Mouse (Mus musculus) splenic B cell, adult 2 months (primary cell): ENCODE data around the gene Crkl.

Experiments used
- DNase-seq: peaks from one replicate; pipeline ENCODE4 v3.0.0-alpha.2; 2011; ENCODE audit warnings: low read depth, low spot score
- H3K27me3 ChIP-seq: 2 replicates; pipeline ENCODE4 v1.6.1; 2012; ENCODE audit warnings: mild to moderate bottlenecking, low read length, moderate library complexity, mixed read lengths; ENCODE audit not compliant: control insufficient read depth, poor library complexity, insufficient read depth, severe bottlenecking
- H3K36me3 ChIP-seq: 2 replicates; pipeline ENCODE4 v1.6.1; 2012; ENCODE audit warnings: mild to moderate bottlenecking, low read length, moderate library complexity, mixed read lengths; ENCODE audit not compliant: control insufficient read depth, poor library complexity, insufficient read depth, severe bottlenecking

Gene Crkl

GRCm38 (mm10) chr16:17529981-17530586, 78.3 kb downstream of the Crkl start:
- H3K36me3 ChIP-seq: no peaks in the 10 kb centered on the region; the same call in 1 of the 2 replicates
- no peak for DNase-seq
- H3K27me3 ChIP-seq: no peaks in the 10 kb centered on the region

- DNase-seq: peak; percentile 96
- H3K36me3 ChIP-seq: no peaks in the 10 kb centered on the region; the same call in 1 of the 2 replicates
- H3K27me3 ChIP-seq: no peaks in the 10 kb centered on the region
Measured at GRCm38 (mm10) chr16:17530640-17531288, 79.0 kb downstream of the Crkl start, which contains the start of gene Thap7. Gene Thap7 (minus strand): TSS chr16:17531136.

GRCm38 (mm10) chr16:17532271-17532670, 80.5 kb downstream of the Crkl start:
- Histone ChIP-seq H3K36me3 (no peaks in the 10 kb centered on the region), H3K27me3 (no peaks in the 10 kb centered on the region)
- peak; percentile 54 for DNase-seq

GRCm38 (mm10) chr16:17532676-17533329, 81.0 kb downstream of the Crkl start:
- Histone ChIP-seq H3K27me3 (no peaks in the 10 kb centered on the region), H3K36me3 (no peaks in the 10 kb centered on the region)
- no peak for DNase-seq

GRCm38 (mm10) chr16:17536584-17536983, 84.8 kb downstream of the Crkl start:
- no peak for DNase-seq
- H3K27me3 ChIP-seq: no peaks in the 10 kb centered on the region
- no peaks in the 10 kb centered on the region for H3K36me3 ChIP-seq
